Mouse (Mus musculus) kidney, adult 2 months (tissue): ENCODE data around the gene Mageb4. TPM values are rescaled to one million over a fixed set of nuclear protein-coding genes. Genes with fewer than 3 reads are reported as not detected.
"Not testable (repeated sequence)": the region's sequence is repeated elsewhere in the genome, so short reads cannot be mapped to it uniquely, and the experiment has no call there.

ENCODE experiments used
- DNase-seq: peaks from one replicate; pipeline ENCODE4 v3.0.0; 2021
- H3K27ac ChIP-seq: fragments of 200-500 bp; 2 replicates; pipeline ENCODE4 v1.5.1; 2012; ENCODE audit warnings: low read depth, low read length, control low read depth, inconsistent platforms; ENCODE audit not compliant: insufficient read depth
- H3K27me3 ChIP-seq: fragments of 200-500 bp; replicated peaks from 2 replicates; pipeline ENCODE4 v1.6.1; 2012; ENCODE audit warnings: mild to moderate bottlenecking, moderate library complexity, low read length, inconsistent platforms; ENCODE audit not compliant: control insufficient read depth, insufficient read depth
- H3K36me3 ChIP-seq: fragments of 200-500 bp; 2 replicates; pipeline ENCODE4 v1.6.1; 2012; ENCODE audit warnings: mild to moderate bottlenecking, moderate library complexity, low read length, inconsistent platforms; ENCODE audit not compliant: control insufficient read depth, insufficient read depth
- H3K4me1 ChIP-seq: fragments of 200-500 bp; 2 replicates; pipeline ENCODE4 v1.6.1; 2011; ENCODE audit warnings: low read length; ENCODE audit not compliant: control insufficient read depth, insufficient read depth
- H3K4me3 ChIP-seq: fragments of 200-500 bp; 2 replicates; pipeline ENCODE4 v1.5.1; 2011; ENCODE audit warnings: mild to moderate bottlenecking, low read depth, low read length, control low read depth; ENCODE audit not compliant: insufficient read depth
- CTCF ChIP-seq: fragments of 200-500 bp; conservative IDR thresholded peaks from 2 replicates; pipeline ENCODE4 v1.5.1; 2011; ENCODE audit warnings: low read depth, mild to moderate bottlenecking, control low read depth, low read length, moderate library complexity, mixed read lengths; ENCODE audit not compliant: insufficient read depth, insufficient read length
- POLR2A ChIP-seq: fragments of 200-500 bp; IDR thresholded peaks from one replicate; pipeline ENCODE4 v1.6.1; 2011; ENCODE audit warnings: low read depth, low read length, control low read depth
- WGBS: fragments of 180-500 bp; shearing (Covaris S2); methylation state at CpG from one replicate; pipeline ENCODE4 v1.1.7; 2018; 5-methylcytosine and 5-hydroxymethylcytosine counted together
- polyA plus RNA-seq: library from polyadenylated mRNA; depleted of rRNA; stranded (reverse); fragments of >200 nt; gene quantifications from 2 replicates; pipeline ENCODE4 v1.2.3, GENCODE M21; 2012; rRNA removed

The Mageb4 gene
- not detected in 2 replicates for polyA plus RNA-seq

GRCm38 (mm10) chrX:86304993-86305392 lies at the start of gene Mageb4:
Gene Mageb4 (minus strand): TSS chrX:86305093.
- not testable (repeated sequence) for H3K4me1 ChIP-seq, H3K4me3 ChIP-seq, H3K36me3 ChIP-seq, DNase-seq, H3K27ac ChIP-seq, H3K27me3 ChIP-seq
- no CpG with 5 or more reads among the region's 13 CpGs for WGBS

GRCm38 (mm10) chrX:86284597-86284996 lies 20.3 kb downstream of the Mageb4 start:
- not testable (repeated sequence) for H3K27ac ChIP-seq, H3K4me1 ChIP-seq, DNase-seq, H3K36me3 ChIP-seq, H3K27me3 ChIP-seq, H3K4me3 ChIP-seq
- WGBS = 42% methylated on average over 1 of the region's 2 CpGs

GRCm38 (mm10) chrX:86245950-86246349 lies 58.9 kb downstream of the Mageb4 start:
- no CpG with 5 or more reads among the region's 1 CpGs for WGBS
- H3K27ac ChIP-seq, H3K27me3 ChIP-seq, H3K36me3 ChIP-seq, DNase-seq, H3K4me3 ChIP-seq, H3K4me1 ChIP-seq: not testable (repeated sequence)

GRCm38 (mm10) chrX:86237246-86237645 lies 67.6 kb downstream of the Mageb4 start:
- DNase-seq = no peak
- Histone ChIP-seq H3K4me3 (no peak overlapping the region), H3K27ac (no peak overlapping the region), H3K27me3 (no peaks in the 10 kb centered on the region), H3K4me1 (no peaks in the 10 kb centered on the region), H3K36me3 (no peaks in the 10 kb centered on the region)
- TF ChIP-seq POLR2A (no peak), CTCF (no peak)
- 38% methylated on average over 1 of the region's 1 CpGs for WGBS

Other genes with a start within 250 kb of the Mageb4 start
- 0.03 and 0.22 TPM in 2 replicates for gene Nr0b1, start 113.3 kb downstream of the Mageb4 start, polyA plus RNA-seq